Mouse (Mus musculus): Measurements from ENCODE around the gene Elovl6.

DNA sequence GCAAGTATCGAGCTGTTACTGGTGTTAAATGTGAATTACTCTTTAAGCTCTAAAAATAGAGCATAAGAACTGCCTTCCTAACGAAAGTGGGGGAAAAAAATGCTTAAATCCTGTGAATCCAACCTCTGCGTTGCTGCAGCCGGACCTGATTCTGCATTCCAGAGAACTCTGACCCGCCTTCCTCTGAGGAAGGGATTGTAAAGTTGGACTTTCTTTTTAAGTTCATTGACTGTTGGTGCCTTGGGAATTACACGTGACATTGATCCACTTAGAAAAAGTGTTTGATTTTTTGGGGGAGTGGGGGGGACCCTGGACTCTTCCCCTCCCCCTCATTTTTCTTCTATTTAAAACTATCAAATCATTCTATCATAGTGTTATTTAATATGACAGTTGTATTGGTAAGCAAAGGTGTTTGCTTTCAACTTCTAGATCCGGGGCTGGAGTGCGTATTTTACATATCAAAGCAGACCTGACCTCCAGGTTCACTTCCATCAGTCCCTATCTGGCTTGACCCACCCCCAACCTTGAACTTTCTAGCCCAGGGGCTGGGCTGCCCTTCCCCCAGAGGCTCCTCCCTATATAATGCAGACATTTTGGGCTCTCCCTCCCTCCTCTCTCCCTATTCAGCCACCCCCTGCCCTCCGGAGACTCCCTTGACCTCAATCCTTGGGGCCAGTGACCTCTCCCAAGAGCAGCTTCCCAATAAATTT, 19.6 kb downstream of the Elovl6 start:
- TF ChIP-seq POLR2A (IDR thresholded peaks at IDR 0.05; ENCODE audit: borderline replicate concordance, control insufficient read depth, low read depth, low read length) (no peak), CTCF (IDR thresholded peaks at IDR 0.05; ENCODE audit: control insufficient read depth, insufficient read depth, low read length) (no peak)
